Mouse (Mus musculus) heart, adult 2 months (tissue): ENCODE results near the gene Fbxo39.

Experiments
- CTCF ChIP-seq: fragments of 200-600 bp; IDR thresholded peaks from 2 replicates; pipeline ENCODE4 v1.8.1; 2022; ENCODE audit warnings: antibody characterized with exemption, mild to moderate bottlenecking, moderate library complexity
- POLR2A ChIP-seq: fragments of 200-500 bp; IDR thresholded peaks from 2 replicates; pipeline ENCODE4 v1.6.1; 2011; ENCODE audit warnings: mild to moderate bottlenecking, low read depth, low read length, control low read depth; ENCODE audit not compliant: insufficient read depth

GRCm38 (mm10) chr11:72281143-72281851 lies 32.9 kb upstream of the Fbxo39 start:
- TF ChIP-seq POLR2A (no peak), CTCF (no peak)
